Mouse (Mus musculus): ENCODE results near the gene Cdh1. TPM values are rescaled to one million over a fixed set of nuclear protein-coding genes. Genes with fewer than 3 reads are reported as not detected.

Cdh1 gene
- polyA plus RNA-seq, 1 experiment from 2014 or later, result 3.2 TPM

DNA sequence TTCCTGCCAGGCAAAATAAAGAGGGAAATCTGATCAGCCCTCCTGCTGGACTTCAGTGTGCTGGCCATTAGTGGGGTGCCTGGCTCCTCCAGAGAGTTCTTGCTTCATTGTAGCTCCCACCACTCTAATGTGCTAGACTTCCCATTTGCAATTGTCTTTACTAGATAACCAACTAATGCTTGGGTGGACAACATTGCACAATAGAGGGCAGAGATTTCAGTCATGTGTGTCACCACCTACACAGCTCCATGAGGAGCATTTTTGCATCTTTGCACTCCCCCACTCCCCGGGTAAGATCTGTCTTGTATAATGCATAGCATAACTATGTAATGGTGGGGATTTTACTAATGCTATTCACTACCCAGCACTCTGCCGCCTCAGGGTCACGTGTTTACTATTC is 21.6 kb downstream of the Cdh1 start:
- no peak overlapping the region for H3K4me2 ChIP-seq
- H3K4me1 ChIP-seq, result peaks cover 5% of the 10 kb centered on the region
- no peak for ATAC-seq (ENCODE audit: extremely low read depth, insufficient number of reproducible peaks, low FRiP score, low TSS enrichment)
- no peak overlapping the region for H3K27ac ChIP-seq (replicated peaks)
- 75% methylated on average over 3 of the region's 3 CpGs for WGBS
- H3K9me3 ChIP-seq, result no peaks in the 10 kb centered on the region
- H3K27me3 ChIP-seq (replicated peaks), result peaks cover 9% of the 10 kb centered on the region
- no peak overlapping the region for H3K9ac ChIP-seq
- H3K36me3 ChIP-seq, result no peaks in the 10 kb centered on the region
- H3K4me3 ChIP-seq, result no peak overlapping the region

DNA sequence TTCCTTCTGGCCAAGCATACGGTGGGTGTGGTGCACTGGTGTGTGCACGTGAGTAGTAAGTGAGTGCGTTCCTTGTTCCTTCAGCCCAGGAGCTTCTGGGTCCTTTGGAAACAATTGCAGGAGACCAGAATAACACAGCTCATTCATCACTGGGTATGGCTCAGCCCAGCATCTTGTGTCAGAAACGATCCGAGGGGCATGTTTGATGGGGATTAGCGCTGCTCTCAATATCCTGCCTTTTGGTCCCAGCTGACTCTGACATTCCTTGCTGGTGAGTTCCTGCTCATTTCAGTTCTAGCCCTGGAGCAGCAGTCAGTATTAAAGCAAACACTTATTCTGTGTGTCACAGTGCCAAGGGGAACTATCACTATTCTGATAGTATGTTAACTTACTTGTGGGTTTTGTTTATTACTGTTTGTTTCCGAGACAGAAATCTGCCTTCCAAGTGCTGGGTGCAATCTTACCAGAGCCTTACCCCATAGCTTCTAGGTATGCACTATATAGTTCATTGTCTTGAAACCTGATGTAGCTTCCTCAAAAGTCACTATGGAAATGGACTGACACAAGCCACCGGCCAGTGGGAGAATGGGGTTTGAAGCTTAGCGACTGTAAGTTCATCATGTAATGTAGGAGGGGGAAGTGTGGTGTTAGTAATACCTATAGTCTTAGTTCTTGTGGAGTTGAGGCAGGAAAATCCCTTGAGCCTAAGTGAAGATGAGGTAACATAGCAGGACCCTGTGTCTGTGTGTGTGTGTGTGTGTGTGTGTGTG is 23.1 kb downstream of the Cdh1 start:
- H3K9me3 ChIP-seq, result no peaks in the 10 kb centered on the region

DNA sequence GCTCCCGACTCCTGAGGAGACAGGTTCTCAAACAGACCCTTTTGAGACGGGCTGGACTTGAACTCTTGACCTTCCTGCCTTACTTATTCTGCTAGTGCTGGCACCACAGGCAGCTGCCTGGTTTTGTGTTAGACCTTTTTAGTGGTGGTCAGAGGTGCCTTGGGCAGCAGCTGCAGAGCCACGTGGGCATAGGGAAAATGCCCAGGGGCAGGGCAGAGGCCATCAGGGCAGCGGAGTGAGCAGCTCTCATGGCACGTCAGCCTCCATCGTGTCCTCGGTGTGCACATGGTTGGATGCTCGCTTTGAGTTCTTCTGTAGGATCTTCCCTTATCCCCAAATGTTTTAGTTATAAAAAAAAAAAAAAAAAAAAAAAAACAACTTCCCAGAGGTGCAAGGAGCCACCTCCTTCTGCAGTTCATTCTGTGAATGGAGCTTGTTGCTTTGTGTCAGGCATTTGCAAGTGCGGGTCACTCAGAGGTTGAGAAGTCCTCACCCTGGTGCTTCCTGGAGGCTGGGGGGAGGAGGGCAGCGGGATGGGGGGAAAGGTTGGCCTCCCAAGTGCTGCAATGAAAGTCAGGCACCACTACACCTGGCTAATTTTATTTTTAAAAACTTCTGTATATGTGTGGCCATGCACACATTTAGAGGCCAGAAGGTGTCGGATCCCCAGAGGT is 25.3 kb downstream of the Cdh1 start:
- no peak overlapping the region for H3K4me3 ChIP-seq
- H3K27ac ChIP-seq (replicated peaks), result no peak overlapping the region
- no peak overlapping the region for H3K9ac ChIP-seq
- H3K4me1 ChIP-seq, result 0 out of 2 replicates have a peak, but pooled peaks cover 4% of the 10 kb centered on the region
- no peaks in the 10 kb centered on the region for H3K36me3 ChIP-seq
- H3K4me2 ChIP-seq, result no peak overlapping the region
- WGBS, result 77% methylated on average over 11 of the region's 11 CpGs
- ATAC-seq (ENCODE audit: extremely low read depth, insufficient number of reproducible peaks, low FRiP score, low TSS enrichment), result no peak
- peaks cover 14% of the 10 kb centered on the region for H3K27me3 ChIP-seq (replicated peaks)
- H3K9me3 ChIP-seq, result no peaks in the 10 kb centered on the region

More for the DNA sequence above, 23.1 kb downstream of the Cdh1 start:
- 66% methylated on average over 9 of the region's 9 CpGs for WGBS
- ATAC-seq (ENCODE audit: extremely low read depth, insufficient number of reproducible peaks, low FRiP score, low TSS enrichment), result no peak
- Histone ChIP-seq H3K9ac (no peak overlapping the region), H3K27ac (replicated peaks) (no peak overlapping the region), H3K4me1 (no peaks in the 10 kb centered on the region), H3K4me2 (no peak overlapping the region), H3K4me3 (no peak overlapping the region), H3K36me3 (no peaks in the 10 kb centered on the region), H3K27me3 (replicated peaks) (peaks cover 14% of the 10 kb centered on the region)

DNA sequence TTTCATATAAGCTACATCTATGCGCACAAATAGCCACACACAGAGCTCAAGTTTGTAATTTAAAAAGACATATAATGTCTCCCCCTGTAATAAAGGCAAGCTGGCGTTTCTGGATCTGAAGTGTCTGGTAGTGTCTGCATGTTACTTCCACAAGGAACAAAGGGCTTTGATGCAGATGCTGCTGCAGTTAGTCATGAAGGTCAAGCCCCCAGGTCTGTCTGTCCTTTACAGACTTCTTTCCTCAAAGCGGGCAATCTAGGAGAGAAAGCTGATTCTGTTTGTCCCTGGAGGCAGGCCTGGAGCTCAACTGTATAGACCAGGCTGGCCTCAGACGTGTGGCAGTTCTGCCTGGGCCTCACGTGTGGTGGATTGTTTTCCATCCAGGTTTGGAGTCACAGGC is 26.3 kb downstream of the Cdh1 start:
- H3K27ac ChIP-seq (replicated peaks), result no peak overlapping the region
- no peaks in the 10 kb centered on the region for H3K36me3 ChIP-seq
- peaks cover 14% of the 10 kb centered on the region for H3K27me3 ChIP-seq (replicated peaks)
- no peak overlapping the region for H3K4me3 ChIP-seq
- H3K9me3 ChIP-seq, result no peaks in the 10 kb centered on the region
- 0 out of 2 replicates have a peak, but pooled peaks cover 4% of the 10 kb centered on the region for H3K4me1 ChIP-seq
- ATAC-seq (ENCODE audit: extremely low read depth, insufficient number of reproducible peaks, low FRiP score, low TSS enrichment), result no peak
- no peak overlapping the region for H3K4me2 ChIP-seq
- no peak overlapping the region for H3K9ac ChIP-seq
- WGBS, result 71% methylated on average over 5 of the region's 5 CpGs

DNA sequence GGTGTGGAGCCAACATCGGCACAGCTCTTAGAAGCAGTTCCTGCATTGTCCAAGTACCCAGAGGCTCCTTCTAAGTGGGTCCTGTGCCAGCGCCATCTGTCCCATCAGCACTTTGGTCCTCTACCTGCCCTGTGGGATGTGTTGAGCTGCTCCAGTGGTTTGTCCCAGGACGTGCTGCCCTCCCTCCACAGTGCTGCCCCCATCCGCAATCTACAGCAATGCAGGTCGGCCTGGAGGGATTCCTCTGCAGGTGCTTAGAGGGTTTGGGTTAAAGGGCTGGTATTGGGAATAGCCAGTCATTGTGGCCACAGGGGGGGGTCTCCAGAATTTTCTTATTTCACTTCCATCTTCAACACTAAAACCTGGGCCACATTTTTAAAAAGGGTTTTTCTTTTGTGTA is 28.8 kb downstream of the Cdh1 start:
- no peaks in the 10 kb centered on the region for H3K36me3 ChIP-seq
- 50% methylated on average over 5 of the region's 5 CpGs for WGBS
- H3K4me3 ChIP-seq, result no peak overlapping the region
- no peaks in the 10 kb centered on the region for H3K9me3 ChIP-seq
- ATAC-seq (ENCODE audit: extremely low read depth, insufficient number of reproducible peaks, low FRiP score, low TSS enrichment), result no peak
- H3K27ac ChIP-seq (replicated peaks), result no peak overlapping the region
- peaks cover 4% of the 10 kb centered on the region; the same call in 1 of the 2 replicates for H3K4me1 ChIP-seq
- no peak overlapping the region for H3K9ac ChIP-seq
- H3K27me3 ChIP-seq (replicated peaks), result peaks cover 5% of the 10 kb centered on the region; the same call in 1 of the 2 replicates
- H3K4me2 ChIP-seq, result no peak overlapping the region

DNA sequence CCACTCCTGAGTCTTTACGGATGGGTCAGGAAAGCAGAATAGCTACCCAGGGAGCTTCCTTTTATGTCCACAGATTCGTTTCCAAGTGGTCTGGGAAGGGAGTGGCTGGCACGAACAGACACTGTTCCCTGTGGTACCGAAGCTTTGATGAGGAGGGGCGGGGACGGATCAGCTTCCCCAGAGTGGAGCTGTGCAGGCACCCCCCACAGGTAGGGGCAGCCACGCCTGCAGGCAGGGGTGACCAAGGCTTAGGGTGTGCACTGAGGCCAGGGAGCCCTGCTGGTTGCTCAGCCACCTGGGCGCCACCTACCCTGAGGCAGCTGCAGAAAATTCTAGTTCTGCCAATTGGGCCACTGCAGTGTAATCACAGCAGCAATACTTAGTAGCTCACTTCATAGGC is 29.5 kb downstream of the Cdh1 start:
- H3K36me3 ChIP-seq, result no peaks in the 10 kb centered on the region
- H3K9me3 ChIP-seq, result no peaks in the 10 kb centered on the region
- no peak overlapping the region for H3K4me3 ChIP-seq
- WGBS, result 30% methylated on average over 8 of the region's 8 CpGs
- H3K27me3 ChIP-seq (replicated peaks), result peaks cover 5% of the 10 kb centered on the region; the same call in 1 of the 2 replicates
- no peak overlapping the region for H3K9ac ChIP-seq
- no peak for ATAC-seq (ENCODE audit: extremely low read depth, insufficient number of reproducible peaks, low FRiP score, low TSS enrichment)
- no peak overlapping the region for H3K4me2 ChIP-seq
- peaks cover 4% of the 10 kb centered on the region; the same call in 1 of the 2 replicates for H3K4me1 ChIP-seq
- H3K27ac ChIP-seq (replicated peaks), result no peak overlapping the region

DNA sequence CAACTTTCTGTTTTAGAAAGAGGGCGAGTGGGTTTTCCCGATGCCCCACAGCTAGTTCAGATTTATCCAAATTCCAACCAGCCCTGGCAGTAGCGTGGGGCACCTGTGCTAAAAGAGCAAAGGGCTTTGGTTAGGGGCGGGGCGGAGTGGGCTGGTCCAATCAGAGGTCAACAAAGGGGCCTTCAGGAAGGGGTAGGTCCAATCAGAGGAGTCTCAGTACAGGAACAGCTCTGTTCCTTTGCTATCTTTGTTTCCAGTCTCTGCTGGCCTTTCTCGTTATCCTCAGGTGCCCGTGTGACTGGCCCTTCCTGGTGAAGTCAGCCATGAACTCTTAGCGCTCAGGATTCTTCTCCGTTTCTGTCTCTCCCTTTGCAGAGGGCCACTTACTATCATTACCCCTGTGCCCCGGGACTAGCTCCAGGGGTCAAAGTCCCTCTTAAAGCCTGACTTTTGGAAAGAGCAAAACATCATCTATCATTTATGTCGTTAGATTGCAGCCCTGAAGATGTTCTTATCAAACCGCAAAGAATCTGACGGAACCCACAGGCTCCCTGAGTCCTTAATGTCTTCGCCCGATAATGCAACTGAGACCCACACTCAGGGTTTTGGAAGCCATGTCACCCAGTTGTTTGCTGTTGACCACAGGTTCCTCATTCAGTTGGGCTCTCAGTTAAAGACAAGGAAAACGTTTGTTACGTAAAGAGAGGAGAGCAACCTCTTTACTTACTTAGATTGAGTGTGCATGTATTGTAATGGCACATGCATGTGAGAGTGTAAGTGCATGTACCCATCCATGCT is 30.4 kb downstream of the Cdh1 start:
- Histone ChIP-seq H3K27ac (replicated peaks) (no peak overlapping the region), H3K9me3 (no peaks in the 10 kb centered on the region), H3K4me2 (no peak overlapping the region), H3K36me3 (no peaks in the 10 kb centered on the region), H3K27me3 (replicated peaks) (peaks cover 5% of the 10 kb centered on the region; the same call in 1 of the 2 replicates), H3K9ac (no peak overlapping the region), H3K4me1 (peaks cover 4% of the 10 kb centered on the region; the same call in 1 of the 2 replicates), H3K4me3 (no peak overlapping the region)
- no peak for ATAC-seq (ENCODE audit: extremely low read depth, insufficient number of reproducible peaks, low FRiP score, low TSS enrichment)
- WGBS, result 65% methylated on average over 17 of the region's 17 CpGs

DNA sequence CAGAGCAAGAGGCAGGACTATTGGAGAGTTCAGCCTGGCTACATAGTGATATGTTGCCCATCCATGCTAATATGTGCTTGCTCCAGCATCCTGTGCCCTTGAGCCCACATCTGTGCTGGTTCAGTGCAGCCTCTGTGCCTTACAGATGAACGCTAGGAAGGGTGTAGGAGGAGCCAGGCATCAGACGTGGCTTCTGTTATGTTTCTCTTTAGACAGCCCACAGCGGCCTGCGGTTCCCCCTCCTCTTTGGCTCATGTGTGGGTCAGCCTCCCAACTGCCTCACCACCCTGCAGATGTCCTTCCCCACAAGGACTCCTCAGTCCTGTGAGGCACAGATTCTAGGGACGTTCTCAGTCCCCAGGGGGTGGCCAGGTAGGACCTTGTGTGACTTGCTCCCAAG is 32.1 kb downstream of the Cdh1 start:
- no peak overlapping the region for H3K27ac ChIP-seq (replicated peaks)
- no peak overlapping the region for H3K4me3 ChIP-seq
- WGBS, result 16% methylated on average over 5 of the region's 5 CpGs
- peaks cover 4% of the 10 kb centered on the region; the same call in 1 of the 2 replicates for H3K4me1 ChIP-seq
- no peak overlapping the region for H3K4me2 ChIP-seq
- no peak for ATAC-seq (ENCODE audit: extremely low read depth, insufficient number of reproducible peaks, low FRiP score, low TSS enrichment)
- no peaks in the 10 kb centered on the region for H3K36me3 ChIP-seq
- no peaks in the 10 kb centered on the region for H3K9me3 ChIP-seq
- H3K9ac ChIP-seq, result no peak overlapping the region
- H3K27me3 ChIP-seq (replicated peaks), result peaks cover 3% of the 10 kb centered on the region; the same call in 1 of the 2 replicates

DNA sequence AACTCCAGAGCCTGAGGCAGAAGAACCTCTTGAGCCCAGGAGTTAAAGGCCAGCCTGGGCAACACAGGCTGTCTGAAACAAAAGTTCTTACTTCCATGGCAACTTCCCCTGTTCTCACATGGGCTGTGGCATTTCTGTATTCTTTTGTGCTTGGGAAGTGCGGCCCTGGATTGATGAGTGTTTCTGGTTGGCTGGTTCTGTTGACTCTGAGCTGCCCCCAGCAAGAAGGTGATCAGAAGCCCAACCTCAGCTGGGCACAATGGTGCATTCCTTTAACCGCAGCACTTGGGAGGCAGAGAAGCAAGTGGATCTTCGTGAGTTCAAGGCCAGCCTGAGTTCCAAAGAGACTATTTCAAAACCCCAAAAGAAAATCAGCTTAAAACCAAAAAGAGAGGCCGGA is 34.3 kb downstream of the Cdh1 start:
- Histone ChIP-seq H3K4me2 (no peak overlapping the region), H3K9me3 (no peaks in the 10 kb centered on the region), H3K4me1 (no peaks in the 10 kb centered on the region; the same call in 1 of the 2 replicates), H3K4me3 (no peak overlapping the region), H3K27ac (replicated peaks) (no peak overlapping the region), H3K27me3 (replicated peaks) (no peaks in the 10 kb centered on the region), H3K9ac (no peak overlapping the region), H3K36me3 (no peaks in the 10 kb centered on the region)
- WGBS, result 84% methylated on average over 4 of the region's 4 CpGs
- ATAC-seq (ENCODE audit: extremely low read depth, insufficient number of reproducible peaks, low FRiP score, low TSS enrichment), result no peak

DNA sequence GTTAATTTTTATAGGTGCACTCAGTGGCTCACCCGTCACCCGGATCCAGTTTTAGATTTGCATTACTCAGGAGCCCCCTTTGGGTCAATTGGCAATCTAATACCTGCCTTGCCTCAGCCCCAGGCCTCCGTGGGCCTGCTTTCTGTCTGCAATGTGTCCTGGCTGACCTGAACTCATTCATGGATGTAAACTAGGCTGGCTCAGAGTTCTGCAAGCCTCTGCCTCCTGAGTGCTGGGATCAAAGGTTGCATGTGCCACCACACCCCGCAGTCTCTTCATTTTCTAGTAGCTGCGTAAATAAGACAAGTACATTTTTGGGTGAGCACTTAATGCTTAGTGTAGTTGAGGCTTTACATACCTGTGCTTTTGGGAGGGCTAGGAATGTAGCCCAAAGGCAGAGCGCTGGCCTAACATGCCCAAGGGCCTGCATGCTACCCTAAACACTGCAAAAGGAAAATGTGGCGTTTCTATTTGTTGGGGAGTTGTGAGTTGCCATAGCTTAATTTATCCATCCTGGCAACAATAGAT is 35.7 kb downstream of the Cdh1 start:
- H3K4me3 ChIP-seq, result no peak overlapping the region
- no peaks in the 10 kb centered on the region for H3K27me3 ChIP-seq (replicated peaks)
- no peaks in the 10 kb centered on the region; the same call in 1 of the 2 replicates for H3K4me1 ChIP-seq
- no peak for ATAC-seq (ENCODE audit: extremely low read depth, insufficient number of reproducible peaks, low FRiP score, low TSS enrichment)
- H3K9ac ChIP-seq, result no peak overlapping the region
- H3K36me3 ChIP-seq, result no peaks in the 10 kb centered on the region
- H3K9me3 ChIP-seq, result no peaks in the 10 kb centered on the region
- H3K4me2 ChIP-seq, result no peak overlapping the region
- WGBS, result 86% methylated on average over 7 of the region's 7 CpGs
- no peak overlapping the region for H3K27ac ChIP-seq (replicated peaks)

DNA sequence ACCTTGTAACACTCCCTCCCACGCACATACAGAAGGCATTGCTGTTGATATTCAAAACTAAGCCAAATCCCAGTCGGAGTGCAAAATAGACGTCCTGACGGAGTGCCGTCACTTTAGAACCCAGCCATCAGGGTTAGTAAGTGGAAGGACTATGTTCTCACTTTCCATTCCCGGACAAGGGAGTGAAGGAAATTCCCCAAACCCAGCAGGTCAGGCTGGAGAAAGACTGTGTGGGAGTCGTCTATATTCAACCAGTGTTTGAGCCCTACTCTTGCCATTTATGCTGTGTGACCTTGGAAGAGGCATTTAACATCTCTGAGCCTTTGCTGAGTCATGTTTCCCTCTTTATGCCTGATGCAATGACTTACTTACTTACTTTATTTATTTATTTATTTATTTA is 37.1 kb downstream of the Cdh1 start:
- Histone ChIP-seq H3K27ac (replicated peaks) (no peak overlapping the region), H3K27me3 (replicated peaks) (no peaks in the 10 kb centered on the region), H3K9ac (no peak overlapping the region), H3K36me3 (no peaks in the 10 kb centered on the region), H3K4me2 (no peak overlapping the region), H3K4me1 (no peaks in the 10 kb centered on the region; the same call in 1 of the 2 replicates), H3K9me3 (no peaks in the 10 kb centered on the region), H3K4me3 (no peak overlapping the region)
- 74% methylated on average over 7 of the region's 7 CpGs for WGBS
- ATAC-seq (ENCODE audit: extremely low read depth, insufficient number of reproducible peaks, low FRiP score, low TSS enrichment), result no peak
